Mouse (Mus musculus) cerebellum, postnatal 4 days (tissue): Measurements from ENCODE around the gene Rsrc1.
A peak's percentile ranks its signal among the peaks of the same experiment; 100 is the strongest.

Experiments
- DNase-seq, 2 experiments: peaks; one replicate each; pipeline ENCODE4 v3.0.0; 2022; ENCODE audit warnings: low spot score in 2 of 2, mixed read lengths in 1 of 2

Rsrc1 gene

GRCm38 (mm10) chr3:67372194-67372593, 391.0 kb downstream of the Rsrc1 start:
- no peak for DNase-seq

- DNase-seq = no peak
These were observed 391.6 kb downstream of the Rsrc1 start for GRCm38 (mm10) chr3:67372781-67373180.

- DNase-seq = peak; percentile 89 to 93
These were observed 392.7 kb downstream of the Rsrc1 start, which contains the start of gene Mlf1 for GRCm38 (mm10) chr3:67373872-67374271. TSS of gene Mlf1 (plus strand) at chr3:67374097.

- DNase-seq = no peak
These were observed 393.2 kb downstream of the Rsrc1 start for GRCm38 (mm10) chr3:67374360-67374778.

- DNase-seq = no peak
These were observed 393.9 kb downstream of the Rsrc1 start, which contains the start of gene Gm17402 for GRCm38 (mm10) chr3:67375063-67375462. TSS of gene Gm17402 (minus strand) at chr3:67375163.

GRCm38 (mm10) chr3:67378215-67378614, 397.0 kb downstream of the Rsrc1 start:
- DNase-seq = no peak
